Mouse (Mus musculus) hindbrain, embryonic 13.5 days (tissue): ENCODE data around the gene Mog. TPM values are rescaled to one million over a fixed set of nuclear protein-coding genes. Genes with fewer than 3 reads are reported as not detected.
"Not testable (repeated sequence)": the region's sequence is repeated elsewhere in the genome, so short reads cannot be mapped to it uniquely, and the experiment has no call there.

Experiments
- ATAC-seq: fragments of 200-750 bp; cut with Nextera tagmentation; 2 replicates; pipeline ENCODE4 v1.8.0; 2017; ENCODE audit warnings: moderate TSS enrichment; ENCODE audit not compliant: low FRiP score
- H3K27ac ChIP-seq: fragments of 300-500 bp; sonication (generic); 2 replicates; pipeline ENCODE4 v1.5.1; 2015; ENCODE audit warnings: inconsistent platforms, mild to moderate bottlenecking, moderate library complexity
- H3K27me3 ChIP-seq: fragments of 300-500 bp; sonication (generic); 2 replicates; pipeline ENCODE4 v1.6.1; 2015; ENCODE audit warnings: mild to moderate bottlenecking, inconsistent platforms
- H3K36me3 ChIP-seq: fragments of 300-500 bp; sonication (generic); 2 replicates; pipeline ENCODE4 v1.6.1; 2015; ENCODE audit warnings: mild to moderate bottlenecking, inconsistent platforms
- H3K4me1 ChIP-seq: fragments of 300-500 bp; sonication (generic); replicated peaks from 2 replicates; pipeline ENCODE4 v1.6.1; 2015; ENCODE audit warnings: inconsistent platforms
- H3K4me2 ChIP-seq: fragments of 300-500 bp; sonication (generic); 2 replicates; pipeline ENCODE4 v1.6.1; 2015; ENCODE audit warnings: inconsistent platforms, mild to moderate bottlenecking, moderate library complexity
- H3K4me3 ChIP-seq: fragments of 300-500 bp; sonication (generic); 2 replicates; pipeline ENCODE4 v1.5.1; 2015; ENCODE audit warnings: mild to moderate bottlenecking, inconsistent platforms
- H3K9ac ChIP-seq: fragments of 300-500 bp; sonication (generic); 2 replicates; pipeline ENCODE4 v1.6.1; 2015; ENCODE audit warnings: mild to moderate bottlenecking, inconsistent platforms
- H3K9me3 ChIP-seq: fragments of 300-500 bp; sonication (generic); 2 replicates; pipeline ENCODE4 v1.6.1; 2016; ENCODE audit warnings: inconsistent platforms
- WGBS: fragments of 180-500 bp; shearing (Covaris S2); methylation state at CpG from one replicate; pipeline ENCODE4 v1.1.7; 2015; 5-methylcytosine and 5-hydroxymethylcytosine counted together
- polyA plus RNA-seq: library from polyadenylated mRNA; unstranded; fragments of >200 nt; fragmentation: Nextera tagmentation; extraction: Ambion mirVana; gene quantifications from 2 replicates; pipeline ENCODE4 v1.2.1, GENCODE M21; 2015

Mog gene
- polyA plus RNA-seq, 1 experiment from 2014 or later, result 1.3 TPM

DNA sequence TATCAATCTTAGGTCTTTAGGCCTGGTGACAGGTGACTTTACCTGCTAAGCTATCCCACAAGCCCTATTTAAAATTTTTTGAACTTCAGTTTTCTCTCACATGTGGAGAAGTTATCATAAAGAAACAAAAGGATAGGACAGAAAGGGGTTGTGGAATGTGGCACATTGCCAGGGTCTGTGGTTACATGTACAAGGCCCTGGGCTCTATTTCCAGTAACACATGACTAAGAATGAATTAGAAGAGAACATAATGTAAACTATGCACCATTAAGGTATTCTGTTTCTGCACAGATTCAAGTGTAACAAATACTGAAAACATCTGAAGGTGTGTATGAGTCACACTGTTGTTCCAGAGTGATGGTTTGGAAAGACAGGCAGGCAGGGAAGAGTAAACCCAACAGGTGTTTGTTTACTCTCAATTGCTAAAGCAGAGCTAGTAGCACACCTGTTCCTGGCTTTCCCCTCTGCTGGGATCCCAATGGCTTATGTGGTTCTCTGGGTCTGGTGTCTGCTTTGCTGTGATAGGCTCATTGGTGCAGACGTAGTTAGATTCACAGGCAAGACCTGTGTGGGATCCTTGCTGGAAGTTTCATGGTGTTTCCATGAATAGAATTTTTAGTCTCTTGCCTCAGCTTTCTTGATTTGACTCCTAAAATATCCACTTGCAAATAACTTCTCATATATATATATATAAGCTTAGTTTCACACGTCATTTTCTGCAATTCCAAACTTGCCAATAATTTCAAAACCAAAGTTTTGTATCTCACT is 16.1 kb upstream of the Mog start:
- H3K9me3 ChIP-seq, result no peaks in the 10 kb centered on the region
- no peaks in the 10 kb centered on the region for H3K27me3 ChIP-seq
- no peak overlapping the region for H3K4me3 ChIP-seq
- no peaks in the 10 kb centered on the region for H3K4me1 ChIP-seq
- H3K36me3 ChIP-seq, result no peaks in the 10 kb centered on the region
- H3K27ac ChIP-seq, result no peak overlapping the region
- WGBS, result 84% methylated on average over 2 of the region's 2 CpGs
- ATAC-seq, result no peak
- no peak overlapping the region for H3K9ac ChIP-seq
- H3K4me2 ChIP-seq, result no peak overlapping the region

DNA sequence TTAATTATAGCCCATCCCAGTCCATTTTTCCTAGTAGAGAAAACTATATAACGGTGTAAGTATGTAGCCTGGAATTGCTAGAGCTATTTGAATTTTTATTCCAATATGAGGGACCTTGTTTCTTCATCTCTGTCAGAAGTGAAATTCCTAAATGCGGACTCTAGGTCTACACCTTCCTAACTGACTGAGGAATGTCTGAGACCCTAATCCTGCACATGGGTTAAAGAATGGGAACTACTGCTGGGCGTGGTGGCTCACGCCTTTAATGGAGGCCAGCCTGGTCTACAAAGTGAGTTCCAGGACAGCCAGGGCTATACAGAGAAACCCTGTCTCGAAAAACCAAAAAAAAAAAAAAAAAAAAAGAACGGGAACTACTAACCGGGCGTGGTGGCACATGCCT is 6.0 kb upstream of the Mog start:
- ATAC-seq, result peak; percentile 29
- Histone ChIP-seq H3K4me3 (peak overlapping the region; percentile 39), H3K27ac (peak overlapping the region; percentile 98), H3K27me3 (no peaks in the 10 kb centered on the region), H3K4me2 (peak overlapping the region; percentile 54), H3K9me3 (no peaks in the 10 kb centered on the region), H3K9ac (peak overlapping the region; percentile 68), H3K4me1 (peaks cover 10% of the 10 kb centered on the region; the same call in 1 of the 2 replicates), H3K36me3 (no peaks in the 10 kb centered on the region)
- 68% methylated on average over 8 of the region's 8 CpGs for WGBS

DNA sequence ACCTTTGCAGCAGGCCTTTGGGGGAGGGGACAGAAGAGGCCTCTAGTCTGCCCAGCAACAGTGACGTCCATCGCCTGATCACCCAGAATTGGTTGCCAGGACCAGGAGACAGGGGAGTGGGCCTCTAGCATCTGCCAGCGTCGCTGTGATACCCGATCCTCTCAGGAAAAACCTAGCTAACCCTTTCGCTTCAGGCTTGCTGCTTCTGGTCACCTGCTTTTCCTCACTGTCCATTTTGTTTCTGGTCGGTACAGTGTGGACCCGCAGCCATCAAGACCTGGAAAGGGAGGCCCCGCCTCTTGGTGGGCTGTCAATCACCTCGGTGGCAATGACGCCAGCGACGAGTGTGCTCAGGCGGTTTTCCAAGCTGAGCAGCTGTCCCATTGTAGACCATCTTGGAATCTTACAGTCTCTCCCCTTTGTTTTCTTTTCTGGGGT is 5.5 kb upstream of the Mog start:
- Histone ChIP-seq H3K4me2 (peak overlapping the region; percentile 54), H3K27ac (peak overlapping the region; percentile 98), H3K9me3 (no peaks in the 10 kb centered on the region), H3K4me1 (peaks cover 10% of the 10 kb centered on the region; the same call in 1 of the 2 replicates), H3K4me3 (peak overlapping the region; percentile 39), H3K9ac (peak overlapping the region; percentile 68), H3K36me3 (no peaks in the 10 kb centered on the region), H3K27me3 (no peaks in the 10 kb centered on the region)
- WGBS, result under 1% methylated on average over 14 of the region's 14 CpGs
- ATAC-seq, result peak; percentile 99

DNA sequence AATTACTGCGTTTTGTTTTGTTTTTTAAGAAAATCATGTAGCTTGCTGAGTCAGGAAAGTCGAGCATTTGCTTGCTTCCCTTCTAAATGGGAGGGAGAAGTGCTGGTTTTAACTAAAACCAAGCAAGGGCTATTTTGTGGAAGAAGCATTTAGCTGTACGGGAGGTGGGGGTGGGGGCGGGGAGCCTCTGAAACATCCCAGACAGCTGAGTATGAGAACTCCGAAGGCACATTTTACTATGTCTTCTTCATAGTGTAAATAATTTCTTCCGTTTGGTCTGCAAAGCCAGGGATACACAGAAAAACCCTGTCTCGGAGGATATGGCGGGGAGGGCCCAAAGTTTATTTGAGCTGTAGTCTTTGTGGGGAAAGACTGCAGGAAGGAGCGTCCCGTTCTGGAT is 5.0 kb upstream of the Mog start:
- 3% methylated on average over 10 of the region's 10 CpGs for WGBS
- Histone ChIP-seq H3K4me1 (peaks cover 10% of the 10 kb centered on the region; the same call in 1 of the 2 replicates), H3K9me3 (no peaks in the 10 kb centered on the region), H3K27ac (peak overlapping the region; percentile 98), H3K27me3 (no peaks in the 10 kb centered on the region), H3K4me3 (peak overlapping the region; percentile 39), H3K36me3 (no peaks in the 10 kb centered on the region), H3K9ac (peak overlapping the region; percentile 68), H3K4me2 (peak overlapping the region; percentile 54)
- ATAC-seq, result peak; percentile 47; the same call in 1 of the 2 replicates

DNA sequence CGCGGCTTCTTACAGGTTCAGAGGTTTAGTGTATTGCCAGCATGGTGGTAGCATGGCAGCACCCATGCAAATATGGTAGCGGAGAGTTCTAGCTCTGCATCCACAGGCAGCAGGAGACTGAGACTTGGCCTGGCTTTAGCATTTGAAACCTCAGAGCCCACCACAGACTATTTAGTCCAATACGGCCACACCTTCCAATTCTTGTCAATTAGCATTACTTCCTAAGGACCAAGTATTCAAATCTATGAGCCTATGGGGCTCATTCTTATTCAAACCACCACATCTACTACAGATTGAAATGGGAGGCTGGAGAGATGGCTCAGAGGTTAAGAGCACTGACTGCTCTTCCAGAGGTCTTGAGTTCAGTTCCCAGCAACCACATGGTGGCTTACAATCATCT is 4.3 kb upstream of the Mog start:
- no peak overlapping the region for H3K9ac ChIP-seq
- no peak for ATAC-seq
- no peak overlapping the region for H3K4me3 ChIP-seq
- peak overlapping the region; percentile 98 for H3K27ac ChIP-seq
- peaks cover 10% of the 10 kb centered on the region; the same call in 1 of the 2 replicates for H3K4me1 ChIP-seq
- no peaks in the 10 kb centered on the region for H3K36me3 ChIP-seq
- 93% methylated on average over 4 of the region's 4 CpGs for WGBS
- no peaks in the 10 kb centered on the region for H3K9me3 ChIP-seq
- H3K4me2 ChIP-seq, result no peak overlapping the region
- no peaks in the 10 kb centered on the region for H3K27me3 ChIP-seq

DNA sequence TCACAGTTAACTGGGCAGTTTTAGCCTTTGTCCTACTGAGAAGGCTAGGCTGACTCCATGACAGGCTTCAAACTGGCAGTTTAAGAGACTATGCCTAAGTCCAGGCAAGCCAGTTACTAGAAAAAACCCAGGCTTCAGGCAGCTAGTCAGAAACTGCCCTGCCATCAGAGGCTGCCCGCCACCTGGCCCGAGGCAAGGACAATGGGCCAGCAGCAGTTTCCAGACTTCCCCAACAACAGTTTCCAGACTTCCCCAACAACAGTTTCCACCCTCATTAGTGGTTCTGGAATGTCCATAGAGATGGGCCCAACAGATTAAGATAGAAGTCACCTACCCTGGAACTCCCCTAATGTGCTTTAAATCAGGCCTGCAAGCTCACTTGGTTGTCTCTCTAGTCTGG is 3.2 kb upstream of the Mog start:
- no peak overlapping the region for H3K9ac ChIP-seq
- H3K4me1 ChIP-seq, result peaks cover 10% of the 10 kb centered on the region; the same call in 1 of the 2 replicates
- H3K36me3 ChIP-seq, result no peaks in the 10 kb centered on the region
- no peak for ATAC-seq
- no peaks in the 10 kb centered on the region for H3K27me3 ChIP-seq
- H3K27ac ChIP-seq, result no peak overlapping the region
- WGBS, result 56% methylated on average over 2 of the region's 2 CpGs
- H3K4me3 ChIP-seq, result no peak overlapping the region
- H3K9me3 ChIP-seq, result no peaks in the 10 kb centered on the region
- no peak overlapping the region for H3K4me2 ChIP-seq

DNA sequence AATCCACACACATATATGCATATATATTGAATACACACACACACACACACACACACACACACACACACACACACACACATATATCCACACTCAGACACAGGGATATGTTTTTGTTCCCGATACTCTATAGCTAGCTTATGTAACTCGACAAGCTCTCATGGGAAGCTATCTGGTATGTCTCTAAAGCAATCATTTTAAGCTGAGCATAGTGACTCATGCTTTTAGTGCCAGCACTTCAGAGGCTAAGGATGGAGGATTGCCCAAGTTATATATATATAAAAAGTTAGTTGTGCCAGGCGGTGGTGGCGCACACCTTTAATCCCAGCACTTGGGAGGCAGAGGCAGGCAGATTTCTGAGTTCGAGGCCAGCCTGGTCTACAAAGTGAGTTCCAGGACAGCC is 4.0 kb downstream of the Mog start:
- not testable (repeated sequence) for H3K36me3 ChIP-seq, H3K27me3 ChIP-seq, H3K4me3 ChIP-seq, H3K4me1 ChIP-seq, H3K4me2 ChIP-seq, ATAC-seq, H3K9ac ChIP-seq, H3K9me3 ChIP-seq, H3K27ac ChIP-seq
- WGBS, result 94% methylated on average over 5 of the region's 5 CpGs

DNA sequence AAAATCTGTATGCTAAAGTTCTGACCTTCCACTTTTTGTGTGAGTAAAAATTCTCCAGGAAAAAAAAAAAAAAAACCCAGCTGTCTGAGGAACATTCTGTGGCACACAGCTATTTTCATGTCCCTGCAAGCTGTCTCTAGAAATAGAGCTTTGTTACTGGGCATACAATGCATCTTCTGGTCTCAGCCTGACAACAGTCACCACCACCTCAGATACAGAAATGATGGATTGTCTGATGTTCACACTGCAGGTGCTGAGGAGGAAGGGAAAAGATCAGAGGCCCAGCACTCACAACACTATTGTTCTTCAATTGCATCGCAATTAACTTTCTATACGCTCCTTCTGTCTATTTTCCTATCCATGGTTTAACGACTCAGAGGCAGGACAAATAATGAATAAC is 4.9 kb downstream of the Mog start:
- WGBS, result 59% methylated on average over 3 of the region's 3 CpGs
- Histone ChIP-seq H3K27me3 (no peaks in the 10 kb centered on the region), H3K4me1 (no peaks in the 10 kb centered on the region), H3K4me2 (no peak overlapping the region), H3K36me3 (0 out of 2 replicates have a peak, but pooled peaks cover 3% of the 10 kb centered on the region), H3K9me3 (no peaks in the 10 kb centered on the region), H3K9ac (no peak overlapping the region), H3K27ac (no peak overlapping the region), H3K4me3 (no peak overlapping the region)
- no peak for ATAC-seq

DNA sequence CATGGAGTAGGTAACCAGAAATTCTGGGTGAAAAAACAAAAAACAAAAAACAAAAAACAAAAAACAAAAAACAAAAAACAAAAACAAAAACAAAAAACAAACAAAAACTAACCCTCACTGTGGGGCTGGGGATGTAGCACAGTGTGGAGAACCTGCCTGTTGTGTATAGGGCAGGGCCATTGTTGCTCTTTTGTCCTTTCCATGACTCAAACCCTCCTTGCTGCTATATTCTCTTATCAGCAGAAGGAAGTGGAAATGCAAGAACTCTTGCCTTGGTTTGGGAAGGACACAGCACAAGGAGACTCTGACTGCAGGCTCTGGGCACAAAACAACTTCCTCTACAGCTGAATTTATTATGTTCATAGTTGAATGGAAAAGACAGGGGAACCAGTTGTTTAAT is 6.9 kb downstream of the Mog start:
- no peaks in the 10 kb centered on the region for H3K27me3 ChIP-seq
- ATAC-seq, result no peak
- peaks cover 14% of the 10 kb centered on the region for H3K4me1 ChIP-seq
- no peak overlapping the region for H3K9ac ChIP-seq
- H3K27ac ChIP-seq, result no peak overlapping the region
- peaks cover 8% of the 10 kb centered on the region for H3K36me3 ChIP-seq
- H3K9me3 ChIP-seq, result no peaks in the 10 kb centered on the region
- no peak overlapping the region for H3K4me2 ChIP-seq
- no peak overlapping the region for H3K4me3 ChIP-seq

DNA sequence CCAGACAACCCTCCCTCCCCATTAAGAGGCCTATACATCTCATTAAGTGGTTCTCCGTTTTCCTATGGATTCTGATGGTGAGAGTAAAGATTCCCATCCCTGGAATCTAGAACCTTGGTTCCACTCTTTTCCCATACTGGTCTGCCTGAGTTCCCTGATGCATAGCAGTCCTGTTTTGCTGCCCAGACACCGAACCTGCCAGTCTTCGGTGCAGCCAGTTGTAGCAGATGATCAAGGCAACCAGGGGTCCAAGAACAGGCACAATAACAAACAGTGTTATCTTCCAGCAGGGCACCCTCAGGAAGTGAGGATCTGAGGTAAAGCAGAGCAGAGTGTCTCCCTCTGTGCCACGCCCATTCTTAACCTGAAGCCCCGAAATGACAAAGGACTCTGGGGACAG is 11.1 kb downstream of the Mog start:
- Histone ChIP-seq H3K4me1 (peaks cover 26% of the 10 kb centered on the region), H3K9ac (no peak overlapping the region), H3K27me3 (no peaks in the 10 kb centered on the region), H3K9me3 (no peaks in the 10 kb centered on the region), H3K27ac (no peak overlapping the region), H3K4me3 (no peak overlapping the region), H3K4me2 (no peak overlapping the region), H3K36me3 (peaks cover 50% of the 10 kb centered on the region)
- 77% methylated on average over 5 of the region's 5 CpGs for WGBS
- ATAC-seq, result no peak

DNA sequence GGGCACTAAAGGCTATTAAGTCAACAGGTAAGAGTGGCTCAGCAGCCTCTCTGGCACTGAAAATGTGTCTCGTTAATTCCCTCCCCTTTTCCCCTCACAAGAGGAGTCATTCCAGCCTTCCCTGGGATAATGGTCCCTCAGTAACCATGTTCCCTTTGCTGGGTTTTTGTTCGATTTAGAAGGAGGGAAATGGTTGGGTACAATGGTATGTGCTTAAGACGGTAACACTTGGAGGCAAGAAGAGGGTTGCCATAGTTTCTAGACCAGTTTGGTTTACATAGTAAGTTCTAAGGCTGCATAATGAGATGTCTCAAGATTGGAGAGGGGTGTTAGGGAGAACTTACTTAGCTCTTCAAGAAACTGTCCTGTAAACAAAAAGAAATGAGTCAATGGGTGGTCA is 11.5 kb downstream of the Mog start:
- no peak for ATAC-seq
- Histone ChIP-seq H3K27ac (no peak overlapping the region), H3K36me3 (peaks cover 54% of the 10 kb centered on the region), H3K27me3 (no peaks in the 10 kb centered on the region), H3K4me1 (peaks cover 26% of the 10 kb centered on the region), H3K9ac (no peak overlapping the region), H3K9me3 (no peaks in the 10 kb centered on the region), H3K4me2 (no peak overlapping the region), H3K4me3 (no peak overlapping the region)
- 85% methylated on average over 3 of the region's 3 CpGs for WGBS

DNA sequence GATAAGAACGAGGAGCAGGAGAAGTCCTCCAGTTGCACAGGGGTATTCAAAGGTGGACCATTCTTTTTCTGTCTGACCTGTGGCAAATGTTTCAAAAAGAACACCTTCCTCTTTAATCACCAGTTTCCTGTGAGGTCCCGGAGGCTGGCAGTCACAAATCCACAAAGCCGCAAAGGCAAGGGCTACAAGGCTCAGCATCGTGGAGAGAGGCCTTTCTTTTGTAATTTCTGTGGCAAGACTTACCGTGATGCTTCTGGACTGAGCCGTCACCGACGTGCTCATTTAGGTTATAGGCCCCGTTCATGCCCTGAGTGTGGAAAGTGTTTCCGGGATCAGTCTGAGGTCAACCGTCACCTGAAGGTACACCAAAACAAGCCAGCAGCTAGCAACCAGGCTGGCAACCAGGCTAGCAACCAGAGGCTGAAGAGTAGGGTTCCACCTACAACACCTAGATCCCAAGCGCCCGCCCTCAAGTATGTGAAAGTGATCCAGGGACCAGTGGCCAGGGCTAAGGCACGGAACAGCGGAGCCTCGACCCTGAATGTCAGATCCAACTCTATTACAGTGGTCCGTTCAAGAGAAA is 13.6 kb downstream of the Mog start:
- 93% methylated on average over 17 of the region's 17 CpGs for WGBS

DNA sequence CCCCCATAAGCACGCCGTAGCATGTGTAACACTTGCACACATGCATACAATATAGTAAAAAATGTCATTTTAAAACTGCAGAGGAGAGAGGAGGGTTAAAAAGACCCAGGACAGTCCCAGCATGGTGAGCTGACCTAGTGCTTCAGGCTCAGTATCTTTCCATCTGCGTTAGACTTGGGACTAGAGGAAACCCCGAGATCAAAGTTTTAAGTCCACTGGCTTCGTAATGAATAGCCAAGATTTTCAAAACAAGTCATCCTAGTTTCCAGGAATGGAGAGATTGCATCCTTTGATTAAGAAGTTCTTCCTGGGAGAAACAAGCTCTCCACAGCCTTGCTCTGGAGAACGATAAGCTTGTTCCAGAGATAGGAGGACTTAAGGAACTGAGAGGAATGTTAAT is 15.0 kb downstream of the Mog start:
- Histone ChIP-seq H3K27ac (no peak overlapping the region), H3K4me1 (peaks cover 46% of the 10 kb centered on the region), H3K36me3 (peaks cover 70% of the 10 kb centered on the region), H3K9me3 (no peaks in the 10 kb centered on the region), H3K4me2 (no peak overlapping the region), H3K9ac (no peak overlapping the region), H3K4me3 (no peak overlapping the region), H3K27me3 (no peaks in the 10 kb centered on the region)
- no peak for ATAC-seq
- WGBS, result 92% methylated on average over 6 of the region's 6 CpGs

More for the DNA sequence above, 13.6 kb downstream of the Mog start:
- no peak overlapping the region for H3K4me2 ChIP-seq
- H3K27ac ChIP-seq, result no peak overlapping the region
- ATAC-seq, result no peak
- no peak overlapping the region for H3K9ac ChIP-seq
- no peaks in the 10 kb centered on the region for H3K9me3 ChIP-seq
- no peaks in the 10 kb centered on the region for H3K27me3 ChIP-seq
- no peak overlapping the region for H3K4me3 ChIP-seq
- peaks cover 72% of the 10 kb centered on the region for H3K36me3 ChIP-seq
- H3K4me1 ChIP-seq, result peaks cover 33% of the 10 kb centered on the region
